Mouse (Mus musculus) bone marrow macrophage, adult 2 months (primary cell): Measurements from ENCODE around the gene Gm11037. TPM values are rescaled to one million over a fixed set of nuclear protein-coding genes. Genes with fewer than 3 reads are reported as not detected.

Source experiments
- H3K27ac ChIP-seq: 2 replicates; pipeline ENCODE4 v1.5.1; 2012; ENCODE audit warnings: low read depth, low read length; ENCODE audit not compliant: insufficient read depth
- H3K4me1 ChIP-seq: 2 replicates; pipeline ENCODE4 v1.6.1; 2012; ENCODE audit warnings: low read length; ENCODE audit not compliant: control insufficient read depth, insufficient read depth
- H3K4me3 ChIP-seq: 2 replicates; pipeline ENCODE4 v1.5.1; 2012; ENCODE audit warnings: mild to moderate bottlenecking, low read length, moderate library complexity; ENCODE audit not compliant: insufficient read depth
- CTCF ChIP-seq: IDR thresholded peaks from 2 replicates; pipeline ENCODE4 v1.5.1; 2012; ENCODE audit warnings: low read depth, mild to moderate bottlenecking, low read length, moderate library complexity
- POLR2A ChIP-seq: IDR thresholded peaks from 2 replicates; pipeline ENCODE4 v1.6.1; 2012; ENCODE audit warnings: mild to moderate bottlenecking, low read depth, low read length, borderline replicate concordance
- polyA plus RNA-seq: library from polyadenylated mRNA; stranded (reverse); fragments of >200 nt; gene quantifications from 2 replicates; pipeline ENCODE4 v1.2.4, GENCODE M21; 2012; ENCODE audit not compliant: missing spikeins, insufficient read depth, insufficient read length

The Gm11037 gene
- not detected in 2 replicates for polyA plus RNA-seq

- Histone ChIP-seq H3K4me3 (no peak within 1 kb of the TSS), H3K4me1 (no peaks in the 10 kb centered on the region), H3K27ac (no peak within 1 kb of the TSS)
- TF ChIP-seq CTCF (no peak), POLR2A (no peak)
Measured at GRCm38 (mm10) chr2:131132930-131133547, at the start of gene Gm11037. Gene Gm11037, plus strand, starts transcription at chr2:131133497.

- H3K4me1 ChIP-seq = peaks cover 49% of the 10 kb centered on the region
- H3K4me3 ChIP-seq = no peak overlapping the region
- no peak for TF ChIP-seq POLR2A
- TF ChIP-seq CTCF = no peak
- H3K27ac ChIP-seq = no peak overlapping the region
Measured at GRCm38 (mm10) chr2:131084206-131084605, 49.1 kb upstream of the Gm11037 start.

GRCm38 (mm10) chr2:131086667-131087390, 46.5 kb upstream of the Gm11037 start, which contains the start of gene Siglec1:
Gene Siglec1, minus strand, starts transcription at chr2:131086765.
- TF ChIP-seq CTCF (no peak), POLR2A (no peak)
- H3K27ac ChIP-seq = peak within 1 kb of the TSS; percentile 96
- H3K4me1 ChIP-seq = peaks cover 70% of the 10 kb centered on the region
- peak within 1 kb of the TSS; percentile 47 for H3K4me3 ChIP-seq

GRCm38 (mm10) chr2:131088581-131088980, 44.7 kb upstream of the Gm11037 start:
- Histone ChIP-seq H3K27ac (peak overlapping the region; percentile 96), H3K4me3 (no peak overlapping the region), H3K4me1 (peaks cover 78% of the 10 kb centered on the region)
- no peak for TF ChIP-seq POLR2A
- no peak for TF ChIP-seq CTCF

- Histone ChIP-seq H3K4me1 (peaks cover 69% of the 10 kb centered on the region), H3K27ac (peak overlapping the region; percentile 99), H3K4me3 (no peak overlapping the region)
- TF ChIP-seq CTCF (no peak), POLR2A (no peak)
Measured at GRCm38 (mm10) chr2:131089634-131090033, 43.7 kb upstream of the Gm11037 start.

GRCm38 (mm10) chr2:131090852-131091251, 42.4 kb upstream of the Gm11037 start:
- TF ChIP-seq POLR2A (no peak), CTCF (no peak)
- Histone ChIP-seq H3K27ac (peak overlapping the region; percentile 99), H3K4me1 (peaks cover 59% of the 10 kb centered on the region), H3K4me3 (no peak overlapping the region)

- TF ChIP-seq POLR2A (no peak), CTCF (no peak)
- H3K27ac ChIP-seq = no peak overlapping the region
- H3K4me3 ChIP-seq = no peak overlapping the region
- peaks cover 48% of the 10 kb centered on the region for H3K4me1 ChIP-seq
Measured at GRCm38 (mm10) chr2:131093577-131093976, 39.7 kb upstream of the Gm11037 start.

- no peak overlapping the region for H3K27ac ChIP-seq
- peaks cover 38% of the 10 kb centered on the region for H3K4me1 ChIP-seq
- peak; percentile 89 for TF ChIP-seq CTCF
- no peak for TF ChIP-seq POLR2A
- no peak overlapping the region for H3K4me3 ChIP-seq
Measured at GRCm38 (mm10) chr2:131094823-131095222, 38.5 kb upstream of the Gm11037 start.

- Histone ChIP-seq H3K27ac (peak overlapping the region; percentile 43), H3K4me1 (peaks cover 27% of the 10 kb centered on the region), H3K4me3 (peak overlapping the region; percentile 6; the same call in 1 of the 2 replicates)
- TF ChIP-seq POLR2A = no peak
- no peak for TF ChIP-seq CTCF
Measured at GRCm38 (mm10) chr2:131096101-131096795, 37.0 kb upstream of the Gm11037 start.
